Mouse (Mus musculus) CD8-positive naive resting alpha-beta T cell, adult 57 days (primary cell): Measurements from ENCODE around the gene Hmga1b. TPM values are rescaled to one million over a fixed set of nuclear protein-coding genes. Genes with fewer than 3 reads are reported as not detected.

Source experiments
- total RNA-seq: library from RNA; stranded (reverse); gene quantifications from one replicate; pipeline ENCODE4 v1.2.4, GENCODE M21; 2023

The Hmga1b gene
- 35.1 TPM for total RNA-seq

GRCm38 (mm10) chr11:120762672-120763041 is at the start of gene Hmga1b:
Gene Hmga1b (plus strand): TSS chr11:120762794.

GRCm38 (mm10) chr11:120713580-120714518 is 48.7 kb upstream of the Hmga1b start, which contains the start of the genes Cenpx and Lrrc45:
Gene Cenpx (minus strand): TSS chr11:120713738.
Gene Lrrc45 (plus strand): TSS chr11:120713925.

GRCm38 (mm10) chr11:120721124-120722066 is 41.2 kb upstream of the Hmga1b start, which contains the start of gene Rac3:
Gene Rac3 (plus strand): TSS chr11:120721470.

GRCm38 (mm10) chr11:120727169-120727527 is 35.4 kb upstream of the Hmga1b start, which contains the start of gene Dcxr:
Gene Dcxr (minus strand): TSS chr11:120727281.

GRCm38 (mm10) chr11:120731858-120732680 is 30.5 kb upstream of the Hmga1b start, which contains the start of gene Cbr2:
Gene Cbr2 (minus strand): TSS chr11:120732114.

GRCm38 (mm10) chr11:120784064-120784791 is 21.6 kb downstream of the Hmga1b start, which contains the start of the genes Rfng and Gps1:
Gene Rfng (minus strand): TSS chr11:120784207.
Gene Gps1 (plus strand): TSS chr11:120784272.

GRCm38 (mm10) chr11:120795756-120796613 is 33.4 kb downstream of the Hmga1b start, which contains the start of gene Dus1l:
Gene Dus1l (minus strand): TSS chr11:120796403.

Other genes with a start within 250 kb of the Hmga1b start
- gene Gcgr, start 232.1 kb upstream of the Hmga1b start, total RNA-seq = not detected
- 41.2 TPM for gene Mcrip1, start 213.1 kb upstream of the Hmga1b start, total RNA-seq
- gene Ppp1r27, start 211.7 kb upstream of the Hmga1b start, total RNA-seq = not detected
- gene P4hb, start 189.5 kb upstream of the Hmga1b start, total RNA-seq = 159 TPM
- 371 TPM for gene Arhgdia, start 181.2 kb upstream of the Hmga1b start, total RNA-seq
- 93.3 TPM for gene Alyref, start 164.4 kb upstream of the Hmga1b start, total RNA-seq
- gene Anapc11, start 164.4 kb upstream of the Hmga1b start, total RNA-seq = 84.8 TPM
- gene Npb, start 154.3 kb upstream of the Hmga1b start, total RNA-seq = 3.2 TPM
- gene Pcyt2, start 144.9 kb upstream of the Hmga1b start, total RNA-seq = 121 TPM
- gene Sirt7, start 137.6 kb upstream of the Hmga1b start, total RNA-seq = 126 TPM
- 28.8 TPM for gene Mafg, start 129.2 kb upstream of the Hmga1b start, total RNA-seq
- 1.9 TPM for gene Pycr1, start 119.0 kb upstream of the Hmga1b start, total RNA-seq
- not detected for gene Myadml2, start 114.6 kb upstream of the Hmga1b start, total RNA-seq
- gene Notum, start 101.6 kb upstream of the Hmga1b start, total RNA-seq = not detected
- gene Aspscr1, start 89.8 kb upstream of the Hmga1b start, total RNA-seq = 104 TPM
- 33.8 TPM for gene Cenpx, start 49.1 kb upstream of the Hmga1b start, total RNA-seq
- 28.8 TPM for gene Lrrc45, start 48.9 kb upstream of the Hmga1b start, total RNA-seq
- 1.7 TPM for gene Rac3, start 41.3 kb upstream of the Hmga1b start, total RNA-seq
- not detected for gene Dcxr, start 35.5 kb upstream of the Hmga1b start, total RNA-seq
- gene Cbr2, start 30.7 kb upstream of the Hmga1b start, total RNA-seq = not detected
- gene Rfng, start 21.4 kb downstream of the Hmga1b start, total RNA-seq = 13.1 TPM
- 55.1 TPM for gene Gps1, start 21.5 kb downstream of the Hmga1b start, total RNA-seq
- gene Dus1l, start 33.6 kb downstream of the Hmga1b start, total RNA-seq = 48.2 TPM
- 110 TPM for gene Fasn, start 61.8 kb downstream of the Hmga1b start, total RNA-seq
- 0.49 TPM for gene Ccdc57, start 170.1 kb downstream of the Hmga1b start, total RNA-seq
- gene Slc16a3, start 185.7 kb downstream of the Hmga1b start, total RNA-seq = 2.2 TPM
- 142 TPM for gene Csnk1d, start 228.5 kb downstream of the Hmga1b start, total RNA-seq